Comparison of ENCODE assay signal across 14 mouse cellular contexts in the genomic region with DNA sequence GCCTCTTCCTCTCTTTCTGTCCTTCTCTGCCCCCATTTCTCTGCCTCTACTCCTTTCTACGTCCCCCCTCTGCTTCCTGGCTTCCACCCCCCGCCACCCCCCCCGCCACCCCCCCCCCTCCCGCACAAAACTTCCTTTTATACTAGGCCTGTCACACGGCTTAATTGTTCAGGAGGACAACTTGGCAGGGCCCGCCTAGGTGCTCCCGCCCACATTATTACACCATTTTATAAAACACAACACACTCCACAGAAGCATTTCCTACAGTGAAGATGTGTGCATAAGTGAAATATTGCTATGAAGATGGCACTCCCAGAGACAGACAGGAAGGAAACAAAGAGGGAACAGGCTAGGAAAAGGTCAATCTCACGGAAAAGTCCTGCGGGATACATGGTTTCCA. TPM values are rescaled to one million over a fixed set of nuclear protein-coding genes. Genes with fewer than 3 reads are reported as not detected.
"Had no signal": no experiment of that assay in that cellular context is flagged by ENCODE, and none has a peak within 500 bp of the region (broad histone marks: within the 10 kb centered on the region; RNA-seq: fewer than 3 reads in every experiment).

No protein-coding gene starts in this region.

- H3K4me3 ChIP-seq: liver, embryonic 13.5 days; megakaryocyte, embryonic 14.5 days; midbrain, embryonic 10.5 days; midbrain, embryonic 13.5 days had no signal

- H3K4me1 ChIP-seq: liver, embryonic 13.5 days; megakaryocyte, embryonic 14.5 days had no signal

- DNase-seq: kidney, adult 18-20 months; kidney, adult 9 months; kidney, postnatal 14 days; kidney, postnatal 4 days; liver, embryonic 13.5 days; thymus, adult 2 months; thymus, postnatal 14 days; thymus, postnatal 4 days had no signal

- H3K9me3 ChIP-seq: liver, embryonic 13.5 days; midbrain, embryonic 10.5 days; midbrain, embryonic 13.5 days had no signal

- H3K9ac ChIP-seq: liver, embryonic 13.5 days; lung, embryonic 14.5 days; midbrain, embryonic 13.5 days had no signal

- ATAC-seq: inflammation-experienced regulatory T-cells, adult 6 months; midbrain, embryonic 13.5 days; midbrain, embryonic 16.5 days had no signal

- H3K27me3 ChIP-seq: liver, embryonic 13.5 days; megakaryocyte, embryonic 14.5 days; midbrain, embryonic 13.5 days had no signal

- H3K4me2 ChIP-seq: liver, embryonic 13.5 days; lung, embryonic 14.5 days; midbrain, embryonic 13.5 days had no signal

- H3K36me3 ChIP-seq: liver, embryonic 13.5 days; midbrain, embryonic 10.5 days; midbrain, embryonic 13.5 days had no signal

- H3K27ac ChIP-seq: liver, embryonic 13.5 days; midbrain, embryonic 10.5 days; midbrain, embryonic 13.5 days had no signal

RNA-seq across cellular contexts. Expression of gene Fndc1, which starts 24.4 kb away (rescaled TPM):
- polyA plus RNA-seq: inflammation-experienced regulatory T-cells, adult 6 months had no signal
